In the genomic region with DNA sequence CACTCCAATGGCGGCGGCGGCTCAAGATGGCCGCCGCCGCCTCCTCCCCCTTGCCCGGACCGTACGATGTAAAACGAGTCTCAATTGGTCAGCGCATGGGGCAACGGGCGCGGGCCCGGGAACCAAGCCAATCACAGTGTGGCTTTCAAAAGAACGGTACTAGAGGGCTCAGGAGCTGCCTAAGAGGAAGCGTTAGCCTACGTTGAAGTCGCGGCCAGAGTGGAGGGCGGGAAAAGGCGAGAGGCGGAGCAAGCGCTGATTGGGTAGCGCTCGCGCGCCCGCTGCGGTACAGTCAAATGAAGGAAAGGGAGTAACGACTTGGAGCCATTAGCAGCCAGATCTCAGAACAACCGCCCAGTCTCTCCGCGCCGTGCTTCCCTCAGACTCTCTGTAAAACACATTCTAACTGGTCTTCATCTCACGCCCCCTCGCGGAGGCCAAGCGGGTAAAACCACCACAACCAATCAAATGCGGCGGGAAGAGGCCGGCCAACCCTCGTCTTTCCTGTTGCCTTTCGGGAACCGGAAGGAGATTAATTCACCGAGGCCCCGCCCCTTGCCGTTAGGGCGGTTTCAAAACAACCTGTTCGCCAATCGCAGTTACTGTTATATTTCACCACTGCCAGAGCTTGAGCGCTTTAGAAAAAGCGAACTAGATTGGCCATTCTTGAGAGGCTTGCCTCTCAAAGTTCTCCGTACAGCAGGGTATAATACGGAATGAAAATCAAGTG, we compare ENCODE assay signal across 8 mouse cellular contexts. TPM values are rescaled to one million over a fixed set of nuclear protein-coding genes. Genes with fewer than 3 reads are reported as not detected.
DNase-seq lines count a peak whose midpoint lies in the region; ATAC-seq lines count a peak whose summit lies in the region.

A gene (minus strand): TSS at position 20 of the 730 bp plus-strand sequence.

- peak; percentile 99 for DNase-seq in CD4-positive, CD25-positive, alpha-beta regulatory T cell, adult 2 months (ENCODE audit: low read depth, low spot score)
- peak; percentile 90 for DNase-seq in fat pad, adult 2 months (ENCODE audit: extremely low read depth, low read depth, low spot score)
- peak; percentile 99 for DNase-seq in kidney, postnatal 10 days
- peak; percentile 99 to 100 for DNase-seq in natural killer cell, adult 2 months (ENCODE audit: low spot score in 2 of 2)

- H3K4me3 ChIP-seq in brown adipose tissue, adult 24 weeks (ENCODE audit: insufficient read depth, low read depth, low read length): peak within 1 kb of the TSS; percentile 81
- H3K4me3 ChIP-seq in heart, embryonic 13.5 days: peak within 1 kb of the TSS; percentile 99
- H3K4me3 ChIP-seq in liver, embryonic 12.5 days: peak within 1 kb of the TSS; percentile 98
- H3K4me3 ChIP-seq in stomach, embryonic 15.5 days (replicated peaks): peak within 1 kb of the TSS; percentile 97

- peak within 1 kb of the TSS; percentile 100 for H3K9ac ChIP-seq in heart, embryonic 13.5 days
- peak within 1 kb of the TSS; percentile 98 for H3K9ac ChIP-seq in liver, embryonic 12.5 days
- H3K9ac ChIP-seq in stomach, embryonic 15.5 days: peak within 1 kb of the TSS; percentile 96

- H3K9me3 ChIP-seq in heart, embryonic 13.5 days: no peaks in the 10 kb centered on the region
- H3K9me3 ChIP-seq in liver, embryonic 12.5 days (replicated peaks): no peaks in the 10 kb centered on the region
- H3K9me3 ChIP-seq in stomach, embryonic 15.5 days: no peaks in the 10 kb centered on the region

- H3K27ac ChIP-seq in brown adipose tissue, adult 24 weeks (replicated peaks; ENCODE audit: low read depth, low read length): peak within 1 kb of the TSS; percentile 91
- H3K27ac ChIP-seq in heart, embryonic 13.5 days (replicated peaks): peak within 1 kb of the TSS; percentile 99
- peak within 1 kb of the TSS; percentile 98 for H3K27ac ChIP-seq in liver, embryonic 12.5 days
- H3K27ac ChIP-seq in stomach, embryonic 15.5 days: peak within 1 kb of the TSS; percentile 99

- H3K4me1 ChIP-seq in brown adipose tissue, adult 24 weeks (ENCODE audit: control insufficient read depth, insufficient read depth, insufficient read length, low read length): peaks cover 10% of the 10 kb centered on the region; the same call in 1 of the 2 replicates
- peaks cover 30% of the 10 kb centered on the region for H3K4me1 ChIP-seq in heart, embryonic 13.5 days
- peaks cover 39% of the 10 kb centered on the region for H3K4me1 ChIP-seq in liver, embryonic 12.5 days
- peaks cover 14% of the 10 kb centered on the region for H3K4me1 ChIP-seq in stomach, embryonic 15.5 days

- H3K36me3 ChIP-seq in heart, embryonic 13.5 days: peaks cover 45% of the 10 kb centered on the region
- peaks cover 29% of the 10 kb centered on the region for H3K36me3 ChIP-seq in liver, embryonic 12.5 days
- peaks cover 4% of the 10 kb centered on the region; the same call in 1 of the 2 replicates for H3K36me3 ChIP-seq in stomach, embryonic 15.5 days

- no peaks in the 10 kb centered on the region for H3K27me3 ChIP-seq in heart, embryonic 13.5 days (replicated peaks)
- H3K27me3 ChIP-seq in liver, embryonic 12.5 days (replicated peaks): no peaks in the 10 kb centered on the region
- H3K27me3 ChIP-seq in stomach, embryonic 15.5 days (replicated peaks): no peaks in the 10 kb centered on the region

- peak; percentile 90 for ATAC-seq in heart, embryonic 13.5 days (ENCODE audit: extremely low read depth, insufficient number of reproducible peaks, low FRiP score, low TSS enrichment)
- peak; percentile 89 for ATAC-seq in liver, embryonic 12.5 days
- peak; percentile 93 for ATAC-seq in stomach, embryonic 15.5 days (ENCODE audit: insufficient read depth, low FRiP score, low read depth)

- H3K4me2 ChIP-seq in heart, embryonic 13.5 days: peak within 1 kb of the TSS; percentile 90
- peak within 1 kb of the TSS; percentile 94 for H3K4me2 ChIP-seq in liver, embryonic 12.5 days
- peak within 1 kb of the TSS; percentile 84 for H3K4me2 ChIP-seq in stomach, embryonic 15.5 days

- under 1% methylated on average over 54 of the region's 55 CpGs for WGBS in heart, embryonic 13.5 days
- under 1% methylated on average over 55 of the region's 55 CpGs for WGBS in liver, embryonic 12.5 days (ENCODE audit: insufficient replicate concordance)
- WGBS in stomach, embryonic 15.5 days: under 1% methylated on average over 55 of the region's 55 CpGs

RNA-seq across cellular contexts. Expression of the gene that starts here (rescaled TPM):
- polyA plus RNA-seq in brown adipose tissue, adult 24 weeks (2012; ENCODE audit: insufficient read depth, insufficient read length, missing spikeins): 42.6 and 44.5 TPM in 2 replicates
- 38.1 and 38.8 TPM in 2 replicates for polyA plus RNA-seq in heart, embryonic 13.5 days (2015; fragmentation: Nextera tagmentation; extraction: Ambion mirVana)
- polyA plus RNA-seq in liver, embryonic 12.5 days (2016; fragmentation: Nextera tagmentation; extraction: Ambion mirVana): 46.1 and 52.3 TPM in 2 replicates
- 49.0 and 54.2 TPM in 2 replicates for polyA plus RNA-seq in stomach, embryonic 15.5 days (2015; fragmentation: Nextera tagmentation; extraction: Ambion mirVana)

Comparison
In these comparisons a context has a peak if more than half of its experiments do, and no peak if none do; other contexts are left out.
1. Peak in every context shown above with its lines: DNase-seq, ATAC-seq, H3K4me3 ChIP-seq and H3K27ac ChIP-seq.